Mouse (Mus musculus) megakaryocyte, adult 5-6 weeks (primary cell): Measurements from ENCODE around the gene Arf1. TPM values are rescaled to one million over a fixed set of nuclear protein-coding genes. Genes with fewer than 3 reads are reported as not detected.

Experiments
- total RNA-seq, 2 experiments: library from RNA; stranded (forward) in 1 of 2; stranded (reverse) in 1 of 2; fragments of 153-499, 151-499 nt in 1 of 2; fragments of 221-1000, 200-1000 nt in 1 of 2; gene quantifications; 2 replicates each; pipeline versions ENCODE4 v1.2.3 to v1.2.4; 2015 to 2017

Arf1 gene
- total RNA-seq, 2 experiments from 2014 or later, result 312 to 342 TPM

Other genes starting within 250 kb of the Arf1 start
- not detected in 2 replicates for gene Obscn, start 91.9 kb downstream of the Arf1 start, total RNA-seq (2015)
- gene Obscn, start 91.9 kb downstream of the Arf1 start, total RNA-seq (2017), result not detected in 2 replicates
- gene Iba57, start 64.5 kb downstream of the Arf1 start, total RNA-seq (2015), result 0.71 and 1.2 TPM in 2 replicates
- gene Iba57, start 64.5 kb downstream of the Arf1 start, total RNA-seq (2017), result 1.1 and 2.4 TPM in 2 replicates
- gene Gjc2, start 45.1 kb downstream of the Arf1 start, total RNA-seq (2015), result not detected in 2 replicates
- gene Gjc2, start 45.1 kb downstream of the Arf1 start, total RNA-seq (2017), result not detected in 2 replicates
- 20.6 and 25.1 TPM in 2 replicates for gene Guk1, start 36.1 kb downstream of the Arf1 start, total RNA-seq (2015)
- gene Guk1, start 36.1 kb downstream of the Arf1 start, total RNA-seq (2017), result 13.8 and 20.1 TPM in 2 replicates
- gene Mrpl55, start 25.8 kb downstream of the Arf1 start, total RNA-seq (2015), result 14.7 and 17.6 TPM in 2 replicates
- gene Mrpl55, start 25.8 kb downstream of the Arf1 start, total RNA-seq (2017), result 35.3 and 36.2 TPM in 2 replicates
- gene 2310033P09Rik, start 19.9 kb downstream of the Arf1 start, total RNA-seq (2015), result 8.3 and 8.6 TPM in 2 replicates
- 7.2 and 8.7 TPM in 2 replicates for gene 2310033P09Rik, start 19.9 kb downstream of the Arf1 start, total RNA-seq (2017)
- not detected in 2 replicates for gene Wnt3a, start 62.5 kb upstream of the Arf1 start, total RNA-seq (2015)
- not detected in 2 replicates for gene Wnt3a, start 62.5 kb upstream of the Arf1 start, total RNA-seq (2017)
- gene Wnt9a, start 78.7 kb upstream of the Arf1 start, total RNA-seq (2015), result not detected in 2 replicates
- gene Wnt9a, start 78.7 kb upstream of the Arf1 start, total RNA-seq (2017), result not detected in 2 replicates
- not detected in 2 replicates for gene Prss38, start 147.4 kb upstream of the Arf1 start, total RNA-seq (2015)
- not detected in 2 replicates for gene Prss38, start 147.4 kb upstream of the Arf1 start, total RNA-seq (2017)
- gene Jmjd4, start 221.8 kb upstream of the Arf1 start, total RNA-seq (2015), result 1.9 and 2.3 TPM in 2 replicates
- 1.8 and 2.0 TPM in 2 replicates for gene Jmjd4, start 221.8 kb upstream of the Arf1 start, total RNA-seq (2017)
- gene Snap47, start 222.9 kb upstream of the Arf1 start, total RNA-seq (2015), result 2.9 and 3.3 TPM in 2 replicates
- 4.9 and 8.1 TPM in 2 replicates for gene Snap47, start 222.9 kb upstream of the Arf1 start, total RNA-seq (2017)
- gene Zfp867, start 244.2 kb upstream of the Arf1 start, total RNA-seq (2015), result 0.40 and 1.2 TPM in 2 replicates
- 0.59 and 0.77 TPM in 2 replicates for gene Zfp867, start 244.2 kb upstream of the Arf1 start, total RNA-seq (2017)